Mouse (Mus musculus) hindbrain, embryonic 16.5 days (tissue): Measurements from ENCODE around the gene Cacna1b. TPM values are rescaled to one million over a fixed set of nuclear protein-coding genes. Genes with fewer than 3 reads are reported as not detected.

Experiments
- ATAC-seq: fragments of 200-750 bp; cut with Nextera tagmentation; 2 replicates; pipeline ENCODE4 v1.8.0; 2017; ENCODE audit warnings: moderate TSS enrichment, moderate library complexity
- H3K27ac ChIP-seq: fragments of 300-500 bp; sonication (generic); 2 replicates; pipeline ENCODE4 v1.5.1; 2014; ENCODE audit warnings: low read depth, mild to moderate bottlenecking, control low read depth, low read length, moderate library complexity
- H3K27me3 ChIP-seq: fragments of 300-500 bp; sonication (generic); replicated peaks from 2 replicates; pipeline ENCODE4 v1.6.1; 2014; ENCODE audit warnings: low read length; ENCODE audit not compliant: control insufficient read depth, insufficient read depth
- H3K36me3 ChIP-seq: fragments of 300-500 bp; sonication (generic); 2 replicates; pipeline ENCODE4 v1.6.1; 2014; ENCODE audit warnings: mild to moderate bottlenecking, low read length, moderate library complexity, mixed read lengths; ENCODE audit not compliant: control insufficient read depth, insufficient read depth
- H3K4me1 ChIP-seq: fragments of 300-500 bp; sonication (generic); 2 replicates; pipeline ENCODE4 v1.6.1; 2014; ENCODE audit warnings: low read depth, low read length; ENCODE audit not compliant: control insufficient read depth, insufficient read depth
- H3K4me2 ChIP-seq: fragments of 300-500 bp; sonication (generic); 2 replicates; pipeline ENCODE4 v1.6.1; 2014; ENCODE audit warnings: mild to moderate bottlenecking, low read length, control low read depth, moderate library complexity
- H3K4me3 ChIP-seq: fragments of 300-500 bp; sonication (generic); 2 replicates; pipeline ENCODE4 v1.5.1; 2014; ENCODE audit warnings: mild to moderate bottlenecking, low read length, control low read depth, moderate library complexity
- H3K9ac ChIP-seq: fragments of 300-500 bp; sonication (generic); 2 replicates; pipeline ENCODE4 v1.6.1; 2014; ENCODE audit warnings: low read depth, mild to moderate bottlenecking, control low read depth, low read length, moderate library complexity
- H3K9me3 ChIP-seq: fragments of 300-500 bp; sonication (generic); 2 replicates; pipeline ENCODE4 v1.6.1; 2014; ENCODE audit warnings: mild to moderate bottlenecking, low read length, moderate library complexity; ENCODE audit not compliant: control insufficient read depth
- WGBS: fragments of 180-500 bp; shearing (Covaris S2); extraction: QIAGEN DNeasy Blood & Tissue Kit; methylation state at CpG from one replicate; pipeline ENCODE4 v1.1.7; 2014; 5-methylcytosine and 5-hydroxymethylcytosine counted together
- polyA plus RNA-seq: library from polyadenylated mRNA; unstranded; fragments of >200 nt; fragmentation: Nextera tagmentation; extraction: Ambion mirVana; gene quantifications from 2 replicates; pipeline ENCODE4 v1.2.1, GENCODE M21; 2015

Cacna1b gene
- 15.9 and 16.6 TPM in 2 replicates for polyA plus RNA-seq

DNA sequence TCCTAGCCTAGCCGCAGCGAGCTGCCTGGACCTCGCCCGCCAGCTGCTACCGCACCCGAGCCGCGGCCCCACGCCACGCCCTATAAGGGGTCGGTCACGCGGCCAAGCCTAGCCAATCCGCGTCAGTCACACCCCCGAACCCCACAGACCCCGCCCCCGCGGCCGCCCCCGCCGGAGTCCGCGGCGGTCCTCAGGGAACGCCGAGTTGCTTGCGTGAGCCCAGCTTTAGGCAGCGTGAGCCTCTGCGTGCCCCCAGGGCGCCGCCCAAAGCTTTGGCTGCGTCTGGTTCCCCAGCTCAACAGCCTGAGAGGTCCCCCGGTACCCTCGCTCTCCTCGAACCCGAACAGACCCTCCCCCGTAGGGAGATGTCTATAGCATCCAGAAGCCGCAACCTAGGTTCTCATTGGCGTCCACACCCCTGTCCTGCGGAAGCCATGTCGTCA lies at the start of gene Cacna1b:
Cacna1b (minus strand) TSS at position 38 of the 443 bp plus-strand sequence.
- Histone ChIP-seq H3K4me2 (peak within 1 kb of the TSS; percentile 88), H3K36me3 (no peaks in the 10 kb centered on the region), H3K9ac (peak within 1 kb of the TSS; percentile 85), H3K9me3 (no peaks in the 10 kb centered on the region), H3K4me3 (peak within 1 kb of the TSS; percentile 91), H3K4me1 (peaks cover 19% of the 10 kb centered on the region), H3K27ac (peak within 1 kb of the TSS; percentile 89), H3K27me3 (no peaks in the 10 kb centered on the region; the same call in 1 of the 2 replicates)
- WGBS, result 1% methylated on average over 33 of the region's 42 CpGs
- peak; percentile 89 for ATAC-seq

DNA sequence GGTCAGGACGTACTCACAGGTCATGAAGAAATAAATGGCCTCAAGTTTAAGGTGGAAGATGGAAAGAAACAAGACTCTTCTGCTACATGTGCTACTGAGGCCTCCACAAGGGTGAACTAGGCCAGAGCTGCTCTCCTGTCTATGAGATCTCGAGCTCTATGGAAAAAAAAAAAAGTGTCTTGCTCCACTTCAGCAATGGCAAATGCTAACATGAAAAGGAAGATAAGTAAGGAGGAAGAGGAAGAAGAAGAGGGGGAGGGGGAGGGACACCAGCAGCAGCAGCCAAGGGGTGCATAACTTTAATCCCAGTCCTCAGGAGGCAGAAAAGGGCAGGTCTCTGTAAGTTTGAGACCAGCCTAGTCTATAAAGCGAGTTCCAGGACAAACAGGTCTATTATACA lies 46.8 kb upstream of the Cacna1b start:
- Histone ChIP-seq H3K9ac (no peak overlapping the region), H3K27ac (no peak overlapping the region), H3K27me3 (no peaks in the 10 kb centered on the region), H3K4me1 (no peaks in the 10 kb centered on the region), H3K4me3 (no peak overlapping the region), H3K9me3 (no peaks in the 10 kb centered on the region), H3K36me3 (peaks cover 42% of the 10 kb centered on the region), H3K4me2 (no peak overlapping the region)
- 88% methylated on average over 3 of the region's 3 CpGs for WGBS
- ATAC-seq, result no peak

DNA sequence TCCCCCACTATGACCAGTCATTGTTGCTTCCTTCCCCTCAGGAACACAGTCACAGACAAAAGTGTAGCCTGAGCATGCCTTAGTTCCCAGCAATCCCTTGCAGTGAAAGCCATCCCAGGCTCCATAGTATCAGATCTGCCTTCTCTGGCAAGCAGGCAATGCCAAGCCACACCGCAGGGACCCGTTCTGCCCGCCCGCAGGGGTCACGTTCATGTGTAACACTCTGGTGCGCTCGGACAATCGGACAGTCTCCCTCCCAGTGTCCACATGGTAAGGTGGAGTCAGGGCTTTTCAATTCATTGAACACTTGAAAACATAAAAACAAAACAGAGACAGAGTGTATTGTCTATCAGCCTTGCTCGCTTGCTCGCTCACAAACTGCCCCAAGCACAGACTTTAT lies 44.7 kb upstream of the Cacna1b start:
- no peak overlapping the region for H3K4me2 ChIP-seq
- H3K4me1 ChIP-seq, result no peaks in the 10 kb centered on the region
- no peak overlapping the region for H3K4me3 ChIP-seq
- H3K36me3 ChIP-seq, result peaks cover 38% of the 10 kb centered on the region
- H3K9me3 ChIP-seq, result no peaks in the 10 kb centered on the region
- no peaks in the 10 kb centered on the region for H3K27me3 ChIP-seq
- H3K9ac ChIP-seq, result no peak overlapping the region
- no peak overlapping the region for H3K27ac ChIP-seq
- 0 out of 2 replicates have a peak, but pooled peaks have one; percentile 52 for ATAC-seq
- 76% methylated on average over 10 of the region's 10 CpGs for WGBS

DNA sequence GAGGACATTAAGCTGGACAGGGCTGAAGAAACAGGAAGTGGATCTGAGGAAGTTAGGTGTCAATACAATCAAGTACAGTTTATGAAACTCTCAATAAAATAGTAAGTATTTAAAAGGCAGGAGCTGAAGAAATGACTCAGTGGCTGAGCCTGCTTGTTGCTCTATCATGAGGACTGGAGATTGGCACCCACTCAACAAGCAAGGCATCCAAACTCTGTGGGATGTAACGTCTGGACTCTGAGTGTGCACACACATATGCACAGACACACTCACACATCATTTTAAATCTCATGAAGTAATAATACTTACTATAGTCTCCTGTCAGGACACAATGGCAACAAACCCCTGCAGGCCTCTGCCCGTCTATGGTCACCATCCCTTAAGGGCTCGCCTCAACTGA lies 44.1 kb upstream of the Cacna1b start:
- no peak for ATAC-seq
- Histone ChIP-seq H3K27ac (no peak overlapping the region), H3K36me3 (peaks cover 32% of the 10 kb centered on the region), H3K4me3 (no peak overlapping the region), H3K4me1 (no peaks in the 10 kb centered on the region), H3K27me3 (no peaks in the 10 kb centered on the region), H3K9me3 (no peaks in the 10 kb centered on the region), H3K9ac (no peak overlapping the region), H3K4me2 (no peak overlapping the region)
- WGBS, result 82% methylated on average over 3 of the region's 3 CpGs

DNA sequence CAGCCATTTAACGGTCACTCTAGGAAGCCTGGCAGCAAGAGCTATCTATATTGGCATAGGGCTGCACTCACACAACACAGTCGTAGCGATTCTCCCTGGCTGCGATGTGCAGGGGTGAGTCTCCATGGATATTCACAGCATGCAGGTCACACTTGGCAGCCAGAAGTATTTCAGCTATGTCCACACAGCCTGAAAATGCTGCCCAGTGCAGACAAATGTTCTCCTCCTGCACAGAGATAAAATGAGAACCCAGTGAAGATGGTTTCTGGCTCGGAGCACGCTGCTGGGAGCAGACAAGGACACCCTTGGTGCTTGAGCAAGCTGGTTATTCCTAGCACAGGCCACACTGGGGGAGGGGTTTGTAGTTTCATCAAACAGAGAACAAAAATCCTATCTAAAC lies 43.2 kb upstream of the Cacna1b start:
- ATAC-seq, result peak; percentile 49; the same call in 1 of the 2 replicates
- peaks cover 38% of the 10 kb centered on the region for H3K36me3 ChIP-seq
- no peak overlapping the region for H3K27ac ChIP-seq
- H3K27me3 ChIP-seq, result no peaks in the 10 kb centered on the region
- no peak overlapping the region for H3K9ac ChIP-seq
- H3K4me1 ChIP-seq, result no peaks in the 10 kb centered on the region
- 77% methylated on average over 6 of the region's 6 CpGs for WGBS
- H3K4me3 ChIP-seq, result no peak overlapping the region
- no peaks in the 10 kb centered on the region for H3K9me3 ChIP-seq
- H3K4me2 ChIP-seq, result no peak overlapping the region

DNA sequence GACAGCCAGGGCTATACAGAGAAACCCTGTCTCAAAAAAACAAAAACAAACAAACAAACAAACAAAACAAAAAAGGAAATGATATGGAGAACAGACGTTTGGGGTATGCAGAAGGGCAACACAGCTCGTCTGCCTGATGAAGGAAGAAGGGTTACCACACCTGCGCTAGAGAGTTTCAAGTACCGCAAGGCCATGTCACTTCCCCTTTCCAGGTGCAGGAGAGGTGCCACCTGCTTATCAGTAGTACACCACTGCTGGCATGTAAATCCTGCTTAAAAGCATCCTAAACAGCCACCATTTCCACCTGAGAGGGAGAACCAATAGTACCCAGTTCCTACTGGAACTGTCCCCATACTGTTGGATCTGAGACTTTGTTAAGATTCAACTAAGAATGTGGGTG lies 42.7 kb upstream of the Cacna1b start:
- 96% methylated on average over 4 of the region's 4 CpGs for WGBS
- no peaks in the 10 kb centered on the region for H3K27me3 ChIP-seq
- no peaks in the 10 kb centered on the region for H3K4me1 ChIP-seq
- no peak for ATAC-seq
- peaks cover 43% of the 10 kb centered on the region for H3K36me3 ChIP-seq
- H3K27ac ChIP-seq, result no peak overlapping the region
- no peaks in the 10 kb centered on the region for H3K9me3 ChIP-seq
- no peak overlapping the region for H3K4me3 ChIP-seq
- H3K4me2 ChIP-seq, result no peak overlapping the region
- no peak overlapping the region for H3K9ac ChIP-seq

DNA sequence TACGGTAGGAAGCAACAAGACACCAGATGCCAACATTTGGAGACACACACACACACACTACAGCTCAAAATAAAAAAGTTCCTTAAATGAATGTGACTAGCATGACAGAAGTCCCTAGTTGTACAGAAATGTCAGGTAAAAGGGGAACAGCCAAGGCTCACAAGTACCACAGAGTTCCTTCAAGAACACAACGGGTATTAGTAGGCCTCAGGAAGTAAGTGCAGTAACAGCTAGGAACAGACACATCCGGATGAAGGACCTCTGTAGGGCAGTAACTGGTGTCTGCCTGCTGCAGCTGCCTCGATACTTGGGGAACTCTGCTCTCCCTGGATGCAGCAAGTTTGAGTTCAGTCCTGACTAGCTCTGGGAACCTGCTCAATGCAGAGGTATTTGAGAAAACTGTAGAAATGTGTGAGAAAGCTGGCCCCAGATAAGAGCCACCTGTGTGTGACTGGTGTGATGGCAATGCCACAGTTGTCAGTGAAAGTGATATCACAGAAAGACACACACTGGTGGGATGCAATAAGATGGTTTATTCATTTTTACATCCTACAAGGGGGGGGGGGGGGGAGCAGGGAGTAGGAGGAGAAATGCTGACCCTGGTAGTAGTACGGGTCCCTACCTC lies 34.0 kb upstream of the Cacna1b start:
- no peak for ATAC-seq
- Histone ChIP-seq H3K4me3 (no peak overlapping the region), H3K9ac (no peak overlapping the region), H3K9me3 (no peaks in the 10 kb centered on the region), H3K4me2 (no peak overlapping the region), H3K27me3 (no peaks in the 10 kb centered on the region), H3K36me3 (peaks cover 22% of the 10 kb centered on the region), H3K27ac (no peak overlapping the region), H3K4me1 (no peaks in the 10 kb centered on the region)
- WGBS, result 92% methylated on average over 5 of the region's 5 CpGs

DNA sequence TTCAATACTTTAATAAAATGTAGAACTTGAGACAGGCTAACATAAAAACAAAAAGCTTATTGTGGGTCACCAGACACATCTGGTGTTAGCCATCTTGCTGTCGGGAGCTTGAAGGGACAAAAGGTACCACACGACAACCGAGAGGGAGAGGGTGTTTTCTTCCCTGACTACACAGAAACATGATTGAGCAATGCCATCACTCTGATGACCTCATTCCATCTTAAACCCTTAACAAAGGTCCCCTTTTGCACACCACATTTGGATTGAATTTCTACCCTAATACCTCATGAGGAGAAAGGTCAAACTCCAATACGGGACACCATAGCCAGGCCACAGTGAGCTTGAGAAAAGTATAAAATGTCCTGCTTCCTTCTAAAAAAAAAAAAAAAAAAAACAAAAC lies 24.3 kb upstream of the Cacna1b start:
- H3K27me3 ChIP-seq, result no peaks in the 10 kb centered on the region
- H3K4me2 ChIP-seq, result no peak overlapping the region
- H3K4me1 ChIP-seq, result no peaks in the 10 kb centered on the region
- H3K36me3 ChIP-seq, result peaks cover 10% of the 10 kb centered on the region
- H3K9me3 ChIP-seq, result no peaks in the 10 kb centered on the region
- H3K27ac ChIP-seq, result no peak overlapping the region
- no peak overlapping the region for H3K9ac ChIP-seq
- H3K4me3 ChIP-seq, result no peak overlapping the region
- no peak for ATAC-seq
- 70% methylated on average over 4 of the region's 4 CpGs for WGBS

DNA sequence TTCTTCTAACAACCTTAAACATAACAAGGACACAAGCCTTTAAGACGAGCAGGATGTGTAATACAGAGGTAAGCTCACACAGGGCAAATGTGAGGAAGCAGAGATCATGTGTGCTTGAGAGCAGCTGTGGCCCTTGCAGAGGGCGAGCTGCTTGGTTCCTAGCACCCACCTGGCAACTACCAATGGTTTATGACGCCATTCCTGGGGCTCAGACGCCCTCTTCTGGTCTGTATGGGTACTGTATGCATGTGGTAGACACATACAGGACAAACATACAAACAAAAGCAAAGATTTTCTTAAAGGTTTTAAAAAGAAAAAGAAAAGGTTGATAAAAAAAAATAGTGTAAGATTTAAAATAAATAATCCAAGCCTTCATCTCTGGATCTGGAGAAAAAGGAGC lies 18.3 kb upstream of the Cacna1b start:
- no peaks in the 10 kb centered on the region for H3K36me3 ChIP-seq
- 58% methylated on average over 4 of the region's 4 CpGs for WGBS
- no peaks in the 10 kb centered on the region for H3K27me3 ChIP-seq

More for the DNA sequence above, 18.3 kb upstream of the Cacna1b start:
- no peak overlapping the region for H3K4me2 ChIP-seq
- no peak overlapping the region for H3K27ac ChIP-seq
- no peak overlapping the region for H3K4me3 ChIP-seq
- no peaks in the 10 kb centered on the region for H3K4me1 ChIP-seq
- ATAC-seq, result no peak
- H3K9me3 ChIP-seq, result 0 out of 2 replicates have a peak, but pooled peaks cover 2% of the 10 kb centered on the region
- H3K9ac ChIP-seq, result no peak overlapping the region
